Mouse (Mus musculus) heart, postnatal 25 days (tissue): ENCODE measurements around the gene Hist1h2bl. TPM values are rescaled to one million over a fixed set of nuclear protein-coding genes. Genes with fewer than 3 reads are reported as not detected.
"Not testable (repeated sequence)": the region's sequence is repeated elsewhere in the genome, so short reads cannot be mapped to it uniquely, and the experiment has no call there.

Experiments used
- DNase-seq: peaks from one replicate; pipeline ENCODE4 v3.0.0; 2022; ENCODE audit warnings: low spot score
- intact Hi-C: fragments of 180-260 bp; cut with DNase I; formaldehyde crosslinking; loops from one replicate; pipeline ENCODE4 v1.15.1; 2025
- total RNA-seq, 2 experiments: library from RNA; stranded (reverse); gene quantifications; 2 replicates each; pipeline ENCODE4 v1.2.3; 2021

Gene Hist1h2bl
- 10 to 100 TPM; 19.7 to 24.0 TPM for total RNA-seq

DNA sequence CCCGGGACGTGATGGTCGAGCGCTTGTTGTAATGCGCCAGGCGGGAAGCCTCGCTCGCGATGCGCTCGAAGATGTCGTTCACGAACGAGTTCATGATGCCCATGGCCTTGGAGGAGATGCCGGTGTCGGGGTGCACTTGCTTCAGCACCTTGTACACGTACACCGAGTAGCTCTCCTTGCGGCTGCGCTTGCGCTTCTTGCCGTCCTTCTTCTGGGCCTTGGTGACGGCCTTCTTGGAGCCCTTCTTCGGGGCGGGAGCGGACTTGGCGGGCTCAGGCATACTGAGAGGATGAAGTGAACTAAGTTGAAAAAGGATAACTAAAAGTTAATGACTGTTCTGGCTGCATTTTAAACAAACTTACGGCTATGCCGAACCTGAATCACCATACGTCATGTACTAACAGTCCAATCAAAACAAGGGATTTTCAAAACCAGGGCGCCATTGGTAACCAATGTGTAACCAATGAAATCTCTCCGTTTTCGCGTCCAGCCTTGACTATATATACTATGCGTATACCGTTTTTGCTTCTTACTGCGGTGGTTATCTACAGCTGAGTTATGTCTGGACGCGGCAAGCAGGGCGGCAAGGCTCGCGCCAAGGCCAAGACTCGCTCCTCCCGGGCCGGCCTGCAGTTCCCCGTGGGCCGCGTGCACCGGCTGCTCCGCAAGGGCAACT lies at the start of gene Hist1h2bl, which contains the start of gene Hist1h2ai:
Hist1h2bl (minus strand) TSS at position 280 of the 676 bp plus-strand sequence.
Hist1h2ai (plus strand) TSS at position 559 of the 676 bp plus-strand sequence.
- intact Hi-C loops = loop anchor here (10.0 kb wide), 2 partner anchors 119 to 1969 kb away; partner anchors contain the start of genes Hist1h2ac, Hist1h2ap, Hist1h2bc and Hist1h2br

DNA sequence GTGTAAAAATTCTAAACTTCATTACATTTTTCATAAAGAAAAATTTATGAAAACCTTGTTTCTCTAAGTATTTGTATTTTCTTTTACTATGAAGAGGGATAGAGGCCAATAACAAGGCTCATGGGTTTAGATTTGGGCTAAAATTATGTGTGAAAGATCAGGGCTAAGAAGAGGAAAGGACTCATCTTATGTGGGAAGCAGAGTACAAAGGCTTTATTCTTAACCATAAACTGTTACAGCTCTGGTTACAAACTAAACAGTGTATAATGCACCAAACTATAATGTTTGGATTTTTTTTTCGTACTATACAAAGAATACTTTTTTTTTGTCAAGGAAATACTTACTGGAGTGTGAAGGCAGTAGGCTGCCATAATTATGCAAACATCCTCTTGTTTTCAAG lies 39.8 kb upstream of the Hist1h2bl start:
- intact Hi-C loops = loop anchor here (5.0 to 10.0 kb wide), 3 partner anchors 1832 to 1999 kb away; partner anchors contain the start of genes Hist1h2ab, Hist1h2ac, Hist1h2bc and Hist1h3b
- DNase-seq = no peak

More for the DNA sequence above, at the start of gene Hist1h2bl, which contains the start of gene Hist1h2ai:
- DNase-seq = peak; percentile 63

DNA sequence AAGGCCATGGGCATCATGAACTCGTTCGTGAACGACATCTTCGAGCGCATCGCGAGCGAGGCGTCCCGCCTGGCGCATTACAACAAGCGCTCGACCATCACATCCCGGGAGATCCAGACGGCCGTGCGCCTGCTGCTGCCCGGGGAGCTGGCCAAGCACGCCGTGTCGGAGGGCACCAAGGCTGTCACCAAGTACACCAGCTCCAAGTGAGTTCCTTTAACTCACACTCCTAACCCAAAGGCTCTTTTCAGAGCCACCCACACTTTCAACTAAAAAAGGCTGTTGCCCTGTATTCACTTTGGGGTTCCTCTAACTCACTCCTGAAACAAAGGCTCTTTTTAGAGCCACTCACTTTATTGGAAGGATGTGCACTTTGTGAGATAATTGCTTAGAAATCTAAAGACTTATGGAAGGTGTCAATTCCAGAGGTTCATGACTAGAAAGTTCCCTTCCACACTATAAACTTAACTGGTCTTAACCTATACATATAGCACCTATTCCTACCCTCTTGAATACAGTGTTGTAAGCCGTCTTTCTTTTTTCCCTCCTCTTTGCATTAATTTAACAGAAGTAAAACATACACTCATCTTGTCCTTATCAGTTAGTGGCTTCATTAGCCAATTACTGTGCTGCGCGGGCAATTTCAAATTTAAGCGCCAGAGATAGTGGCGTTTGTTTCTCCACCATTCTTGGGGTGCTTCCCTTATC lies 38.5 kb upstream of the Hist1h2bl start:
- intact Hi-C loops = loop anchor here (5.0 to 10.0 kb wide), 3 partner anchors 1833 to 2000 kb away; partner anchors contain the start of genes Hist1h2ab, Hist1h2ac, Hist1h2bc and Hist1h3b
- DNase-seq = not testable (repeated sequence)

DNA sequence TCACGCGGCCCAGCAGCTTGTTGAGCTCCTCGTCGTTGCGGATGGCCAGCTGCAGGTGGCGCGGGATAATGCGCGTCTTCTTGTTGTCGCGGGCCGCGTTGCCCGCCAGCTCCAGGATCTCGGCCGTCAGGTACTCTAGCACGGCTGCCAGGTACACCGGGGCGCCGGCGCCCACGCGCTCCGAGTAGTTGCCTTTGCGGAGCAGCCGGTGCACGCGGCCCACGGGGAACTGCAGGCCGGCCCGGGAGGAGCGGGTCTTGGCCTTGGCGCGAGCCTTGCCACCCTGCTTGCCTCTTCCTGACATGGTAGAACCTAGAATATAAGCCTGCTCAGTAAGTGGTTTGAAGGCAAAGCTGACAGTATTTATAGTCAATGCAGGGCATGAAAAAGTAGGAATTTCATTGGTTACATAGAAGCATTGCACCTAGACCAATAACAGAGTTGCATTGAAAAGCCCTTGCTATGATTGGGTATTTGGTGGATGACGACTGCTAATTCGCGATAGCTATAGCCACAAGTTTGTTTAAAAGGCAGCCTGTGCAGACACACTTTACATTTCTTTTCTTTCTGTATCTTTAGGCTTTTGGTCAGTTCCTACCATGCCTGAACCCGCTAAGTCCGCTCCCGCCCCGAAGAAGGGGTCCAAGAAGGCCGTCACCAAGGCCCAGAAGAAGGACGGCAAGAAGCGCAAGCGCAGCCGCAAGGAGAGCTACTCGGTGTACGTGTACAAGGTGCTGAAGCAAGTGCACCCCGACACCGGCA lies 37.8 kb upstream of the Hist1h2bl start, which contains the start of the genes Hist1h2ak and Hist1h2bn:
Hist1h2ak (minus strand) TSS at position 304 of the 762 bp plus-strand sequence.
Hist1h2bn (plus strand) TSS at position 600 of the 762 bp plus-strand sequence.
- DNase-seq = peak; percentile 42
- intact Hi-C loops = loop anchor here (10.0 kb wide), 2 partner anchors 1931 to 2001 kb away; partner anchors contain the start of genes Hist1h2ab, Hist1h2ac, Hist1h2bc and Hist1h3b

DNA sequence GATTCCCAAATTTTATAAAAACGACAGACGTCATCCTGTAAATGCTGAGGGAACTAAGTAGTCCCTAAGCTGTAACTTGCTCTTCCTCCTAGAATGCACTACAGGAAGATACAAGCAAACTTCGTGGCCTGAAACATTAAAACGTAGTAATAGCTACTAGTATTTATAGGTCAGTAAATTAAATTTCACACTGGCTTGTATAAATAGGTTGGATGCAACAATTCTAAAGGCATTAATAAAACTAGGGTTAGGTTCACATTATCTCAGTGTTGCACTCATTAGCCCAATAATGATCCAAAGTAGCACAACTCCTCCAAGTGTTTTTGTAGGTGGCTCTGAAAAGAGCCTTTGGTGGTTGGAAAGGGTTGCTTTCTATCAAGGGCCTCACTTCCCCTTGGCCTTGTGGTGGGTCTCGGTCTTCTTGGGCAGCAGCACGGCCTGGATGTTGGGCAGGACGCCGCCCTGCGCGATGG lies 37.1 kb upstream of the Hist1h2bl start:
- intact Hi-C loops = loop anchor here (10.0 kb wide), 2 partner anchors 1932 to 2002 kb away; partner anchors contain the start of genes Hist1h2ab, Hist1h2ac, Hist1h2bc and Hist1h3b
- DNase-seq = no peak

DNA sequence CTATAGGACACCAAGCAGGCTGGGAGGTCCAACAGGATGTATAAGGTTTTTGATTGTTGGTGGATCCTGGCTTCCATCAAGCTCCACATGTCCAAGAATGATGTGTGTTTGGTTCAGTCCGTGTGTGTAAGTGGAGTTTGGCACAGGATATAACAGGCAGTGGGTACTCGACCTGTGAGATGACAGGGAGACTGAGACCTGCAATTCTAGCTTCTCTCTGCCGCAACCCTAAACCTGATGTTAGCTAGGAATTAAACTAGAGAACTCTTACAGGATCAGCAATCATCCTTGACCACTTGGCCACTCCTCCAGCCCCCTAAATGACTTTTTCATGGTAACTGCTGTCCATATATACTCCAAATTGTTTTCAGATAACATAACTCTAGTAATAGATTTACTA lies 36.4 kb upstream of the Hist1h2bl start:
- intact Hi-C loops = loop anchor here (10.0 kb wide), 2 partner anchors 1932 to 2002 kb away; partner anchors contain the start of genes Hist1h2ab, Hist1h2ac, Hist1h2bc and Hist1h3b
- no peak for DNase-seq

DNA sequence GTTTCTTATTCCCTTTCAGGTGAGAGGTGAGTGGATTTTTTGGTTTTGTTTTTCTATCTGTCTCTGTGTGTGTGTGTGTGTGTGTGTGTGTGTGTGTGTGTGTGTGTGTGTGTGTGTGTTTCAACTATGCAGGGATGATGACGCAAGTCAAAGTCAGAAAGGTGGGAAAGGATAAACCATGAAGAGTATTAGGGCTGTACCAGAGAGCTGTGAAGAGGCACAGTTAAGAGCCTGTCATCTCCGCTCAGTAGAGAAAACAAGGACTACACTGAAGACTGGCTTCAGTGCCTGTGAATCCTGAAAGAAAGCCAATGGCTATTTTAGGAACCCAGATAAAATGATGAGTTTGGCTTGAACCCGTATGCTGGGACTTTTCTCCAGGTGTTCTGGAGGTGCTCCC lies 35.9 kb upstream of the Hist1h2bl start:
- DNase-seq = no peak
- intact Hi-C loops = loop anchor here (2.0 to 10.0 kb wide), 3 partner anchors 17 to 2003 kb away; partner anchors contain the start of genes Hist1h2ab, Hist1h2ac, Hist1h2bc and Hist1h3b

DNA sequence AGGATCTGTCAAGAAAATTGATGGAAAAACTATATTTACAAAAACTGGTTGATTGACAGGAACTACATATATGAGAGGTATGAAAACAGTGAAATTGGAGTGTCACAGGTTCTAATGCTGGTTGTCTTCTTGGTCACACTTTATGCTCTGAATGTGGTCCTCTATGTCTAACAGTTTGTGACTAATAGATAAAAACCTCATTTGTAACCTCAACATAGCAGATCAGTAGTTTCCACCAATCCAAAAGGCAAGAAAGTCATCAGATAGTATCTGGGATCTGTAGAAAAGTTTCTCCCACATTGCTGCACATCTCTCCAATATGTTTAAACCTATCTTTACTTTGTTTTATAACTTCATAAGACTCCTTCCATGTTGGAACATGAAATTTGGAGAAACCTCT lies 35.5 kb upstream of the Hist1h2bl start:
- intact Hi-C loops = loop anchor here (2.0 to 10.0 kb wide), 3 partner anchors 17 to 2003 kb away; partner anchors contain the start of genes Hist1h2ab, Hist1h2ac, Hist1h2bc and Hist1h3b
- DNase-seq = no peak

DNA sequence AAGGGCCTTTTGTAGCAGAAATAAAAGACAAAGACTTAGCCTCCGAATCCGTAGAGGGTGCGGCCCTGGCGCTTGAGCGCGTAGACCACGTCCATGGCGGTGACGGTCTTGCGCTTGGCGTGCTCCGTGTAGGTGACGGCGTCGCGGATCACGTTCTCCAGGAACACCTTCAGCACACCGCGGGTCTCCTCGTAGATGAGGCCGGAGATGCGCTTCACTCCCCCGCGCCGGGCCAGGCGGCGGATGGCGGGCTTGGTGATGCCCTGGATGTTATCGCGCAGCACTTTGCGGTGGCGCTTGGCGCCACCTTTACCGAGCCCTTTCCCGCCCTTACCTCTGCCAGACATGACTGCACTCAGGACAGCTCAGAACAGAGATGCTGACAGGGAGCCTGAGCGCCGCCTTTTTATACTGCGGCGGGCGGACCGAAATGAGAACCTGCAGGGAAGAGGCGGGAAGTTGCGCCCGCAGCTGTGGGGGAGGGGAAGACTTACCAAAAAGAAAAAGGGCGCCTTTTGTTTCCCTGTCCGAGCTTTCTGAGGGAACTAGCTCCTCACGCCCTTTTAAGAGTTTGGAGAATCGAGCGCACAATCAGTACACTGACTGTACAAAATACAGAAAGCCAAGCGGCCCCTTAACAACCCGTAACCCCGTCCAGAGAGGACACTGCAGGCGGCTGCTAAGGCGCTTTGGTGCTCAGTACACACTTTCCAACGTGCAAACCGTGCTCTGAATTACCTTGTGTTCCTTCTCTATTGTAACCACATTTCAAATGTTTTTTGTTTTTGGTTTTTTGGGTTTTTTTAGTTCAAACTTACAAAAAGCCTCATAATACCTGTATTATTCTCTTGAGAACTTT lies 34.4 kb upstream of the Hist1h2bl start, which contains the start of gene Hist1h4k:
Hist1h4k (minus strand) TSS at position 347 of the 859 bp plus-strand sequence.
- intact Hi-C loops = loop anchor here (2.0 to 10.0 kb wide), 3 partner anchors 16 to 2004 kb away; partner anchors contain the start of genes Hist1h2ab, Hist1h2ac, Hist1h2bc and Hist1h3b

DNA sequence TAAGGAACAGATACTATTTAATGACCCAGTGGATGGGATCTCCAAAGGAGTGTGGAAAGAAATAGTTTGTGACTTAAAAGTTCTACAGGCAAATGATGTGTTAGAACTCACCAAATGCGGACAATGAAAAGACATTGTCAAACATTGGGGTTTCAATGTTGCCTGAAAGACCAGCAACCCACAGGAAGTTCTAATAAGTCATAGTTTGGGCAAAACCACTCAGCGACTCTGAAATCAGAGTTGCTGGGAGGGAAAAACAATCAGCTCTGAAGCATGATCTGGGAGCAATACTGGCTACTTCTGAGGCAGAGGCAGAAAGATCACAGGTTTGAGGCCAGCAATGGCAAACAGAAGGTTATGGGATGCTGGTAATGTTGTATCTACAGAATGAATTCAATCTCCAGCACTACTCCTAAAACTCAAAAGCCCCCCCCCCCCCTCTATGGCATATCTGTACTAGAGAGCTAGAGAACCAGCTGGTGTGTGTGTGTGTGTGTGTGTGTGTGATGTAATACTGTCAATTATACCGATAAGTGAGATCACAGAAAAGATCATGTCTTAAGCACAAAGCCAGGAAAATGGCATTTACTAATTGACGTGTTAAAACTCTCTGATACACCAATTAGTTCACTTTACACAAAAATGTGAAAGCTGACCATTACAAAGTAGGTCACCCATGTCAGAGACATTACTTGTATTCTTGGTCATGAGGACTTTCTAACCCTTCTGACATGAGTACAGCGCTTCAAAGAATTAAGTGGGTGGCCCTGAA lies 33.6 kb upstream of the Hist1h2bl start:
- no peak for DNase-seq
- intact Hi-C loops = loop anchor here (2.0 to 10.0 kb wide), 3 partner anchors 15 to 2005 kb away; partner anchors contain the start of genes Hist1h2ab, Hist1h2ac, Hist1h2bc and Hist1h3b

More for the DNA sequence above, 34.4 kb upstream of the Hist1h2bl start, which contains the start of gene Hist1h4k:
- DNase-seq = peak; percentile 72

DNA sequence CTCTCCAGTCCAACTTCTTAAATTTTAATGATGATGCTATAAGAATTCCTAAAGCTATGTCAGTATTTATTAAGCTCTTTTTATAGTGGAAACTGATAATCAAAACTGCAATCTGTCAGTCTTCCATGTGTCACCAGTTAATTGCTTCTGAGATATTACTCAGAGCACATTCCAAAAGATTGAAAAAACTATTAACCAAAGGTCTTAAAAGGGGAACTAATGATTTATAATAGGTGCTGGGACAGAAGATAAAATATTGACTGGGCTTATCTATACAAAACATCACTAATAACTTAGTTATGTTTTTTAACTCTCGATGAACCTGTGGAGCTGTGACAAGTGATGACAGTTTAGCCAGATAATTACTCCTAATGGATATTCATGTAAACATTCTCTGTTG lies 29.1 kb upstream of the Hist1h2bl start:
- DNase-seq = no peak
- intact Hi-C loops = no loop called here

DNA sequence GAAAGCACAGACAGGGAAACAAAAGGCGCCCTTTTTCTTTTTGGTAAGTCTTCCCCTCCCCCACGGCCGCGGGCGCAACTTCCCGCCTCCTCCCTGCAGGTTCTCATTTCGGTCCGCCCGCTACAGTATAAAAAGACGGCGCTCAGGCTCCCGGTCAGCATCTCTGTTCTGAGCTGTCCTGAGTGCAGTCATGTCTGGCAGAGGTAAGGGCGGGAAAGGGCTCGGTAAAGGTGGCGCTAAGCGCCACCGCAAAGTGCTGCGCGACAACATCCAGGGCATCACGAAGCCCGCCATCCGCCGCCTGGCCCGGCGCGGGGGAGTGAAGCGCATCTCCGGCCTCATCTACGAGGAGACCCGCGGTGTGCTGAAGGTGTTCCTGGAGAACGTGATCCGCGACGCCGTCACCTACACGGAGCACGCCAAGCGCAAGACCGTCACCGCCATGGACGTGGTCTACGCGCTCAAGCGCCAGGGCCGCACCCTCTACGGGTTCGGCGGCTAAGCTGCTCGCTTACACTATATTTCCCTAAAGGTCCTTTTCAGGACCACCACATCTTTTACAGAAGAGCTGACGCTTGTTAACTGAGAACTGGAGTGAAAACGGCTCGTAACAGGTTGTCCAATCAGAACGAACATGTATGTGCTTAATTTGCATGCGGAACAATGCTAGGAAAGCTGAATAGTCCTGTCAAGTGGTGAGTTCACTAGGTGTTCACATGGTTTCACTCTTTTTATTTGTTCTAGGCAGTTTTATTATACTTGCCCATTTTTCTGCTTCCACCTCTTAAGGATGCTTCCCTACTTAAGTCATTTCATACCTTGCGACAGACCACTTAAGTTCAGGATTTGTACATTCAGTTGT lies 19.2 kb upstream of the Hist1h2bl start, which contains the start of gene Hist1h4j:
Hist1h4j (plus strand) TSS at position 159 of the 862 bp plus-strand sequence.
- DNase-seq = peak; percentile 44
- intact Hi-C loops = loop anchor here (1.0 to 2.0 kb wide), 2 partner anchors 16 to 21 kb away; partner anchors contain the start of gene Hist1h4k

DNA sequence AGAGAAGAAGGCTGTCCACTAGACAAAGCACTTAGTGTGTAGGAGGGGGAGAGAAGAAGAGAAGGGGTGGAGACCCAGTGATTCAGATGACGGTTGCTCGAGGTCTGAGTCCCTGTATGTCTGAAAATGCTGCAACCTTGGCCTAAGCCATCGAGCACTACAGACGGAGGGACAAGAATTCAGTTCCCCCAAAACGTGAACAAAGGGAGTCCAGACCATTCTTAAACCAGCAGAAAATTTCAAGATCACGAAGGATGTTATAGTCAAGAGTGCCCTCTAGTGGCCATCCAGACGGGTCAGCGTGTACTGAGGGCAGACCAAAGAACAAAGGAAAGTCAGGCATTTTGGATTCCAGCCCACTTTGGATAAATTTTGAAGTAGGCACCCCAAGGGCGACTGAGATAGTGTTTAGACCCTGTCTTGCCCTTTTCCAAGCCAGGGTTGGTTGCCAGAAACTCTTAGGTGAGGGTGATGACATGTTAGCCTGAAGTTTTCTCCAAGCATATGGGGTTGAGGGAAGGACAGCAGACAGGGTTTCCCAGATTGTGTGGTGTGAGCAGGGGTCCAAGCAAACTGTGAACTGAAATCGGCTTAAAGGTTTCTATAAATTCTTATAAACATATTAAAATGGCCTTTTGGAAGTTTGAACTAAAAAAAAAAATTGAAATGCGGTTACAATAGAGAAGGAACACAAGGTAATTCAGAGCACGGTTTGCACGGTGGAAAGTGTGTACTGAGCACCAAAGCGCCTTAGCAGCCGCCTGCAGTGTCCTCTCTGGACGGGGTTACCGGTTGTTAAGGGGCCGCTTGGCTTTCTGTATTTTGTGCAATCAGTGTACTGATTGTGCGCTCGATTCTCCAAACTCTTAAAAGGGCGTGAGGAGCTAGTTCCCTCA lies 18.3 kb upstream of the Hist1h2bl start:
- DNase-seq = peak; percentile 48
- intact Hi-C loops = loop anchor here (1.0 to 2.0 kb wide), 2 partner anchors 17 to 20 kb away; partner anchors contain the start of gene Hist1h4k

DNA sequence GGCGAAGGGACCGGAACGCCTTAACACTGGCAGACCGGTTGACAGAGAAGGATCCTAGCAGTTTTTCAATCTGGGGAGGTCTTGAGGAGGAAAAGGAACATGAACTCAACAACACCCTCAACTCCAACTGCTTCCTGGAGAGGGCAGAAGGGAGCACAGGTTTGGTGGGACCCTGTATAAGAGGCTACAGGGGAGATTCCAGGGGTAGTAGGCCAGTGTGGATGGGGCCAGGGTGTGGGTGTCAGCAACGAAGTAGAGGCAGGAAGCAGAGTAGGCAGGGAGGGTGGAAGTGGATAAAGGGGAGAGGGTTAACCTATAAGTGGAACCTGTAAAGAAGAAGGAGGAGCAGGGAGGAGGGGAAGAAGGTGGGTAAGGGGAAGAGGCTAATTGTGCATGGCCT lies 17.5 kb upstream of the Hist1h2bl start:
- no peak for DNase-seq
- intact Hi-C loops = no loop called here

DNA sequence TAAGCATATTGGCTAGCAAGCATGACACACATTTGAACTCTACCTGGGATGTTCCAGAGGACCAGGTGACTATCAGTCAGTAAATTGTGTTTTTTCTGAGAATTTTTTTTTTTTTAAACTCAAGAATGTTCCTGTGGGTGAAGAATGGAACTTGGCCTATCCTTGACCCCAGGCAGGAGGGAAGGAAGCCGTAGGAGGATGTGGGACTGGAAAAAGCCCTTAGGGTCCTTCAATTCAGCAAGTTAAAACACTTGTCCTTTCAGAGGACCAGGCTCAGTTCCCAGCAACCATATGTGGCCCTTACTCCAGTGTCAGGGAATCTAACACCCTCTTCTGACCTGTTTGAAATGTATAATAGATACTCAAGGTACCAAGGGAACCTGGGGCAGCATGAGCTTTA lies 13.6 kb upstream of the Hist1h2bl start:
- DNase-seq = no peak
- intact Hi-C loops = no loop called here
